23 mouse cellular contexts compared by ENCODE assay signal in genomic region chr4:155746036-155746548, GRCm38 (mm10). TPM values are rescaled to one million over a fixed set of nuclear protein-coding genes. Genes with fewer than 3 reads are reported as not detected.
A peak's percentile ranks its signal among the peaks of the same experiment; 100 is the strongest.
DNase-seq lines count a peak whose midpoint lies in the region; ATAC-seq and TF ChIP-seq lines count a peak whose summit lies in the region.
"Had no signal": no experiment of that assay in that cellular context is flagged by ENCODE, and none has a peak within 500 bp of the region (broad histone marks: within the 10 kb centered on the region; RNA-seq: fewer than 3 reads in every experiment).

No protein-coding gene starts in this region.

- ATAC-seq in cerebellum, adult (ENCODE audit: insufficient number of reproducible peaks, low FRiP score, low TSS enrichment), result peak; percentile 62; the same call in 1 of the 2 replicates
- no peak for ATAC-seq in erythroid progenitor cell, adult 5-6 weeks (replicated peaks; ENCODE audit: low FRiP score, poor library complexity, severe bottlenecking)
- ATAC-seq: CD4-positive, CD25-positive, alpha-beta regulatory T cell, adult 4 months; forebrain, embryonic 14.5 days; hindbrain, embryonic 16.5 days; inflammation-experienced regulatory T-cells, adult 6 months had no signal

- H3K4me1 ChIP-seq in lung, adult 2 months (ENCODE audit: control insufficient read depth, insufficient read depth, low read length), result no peaks in the 10 kb centered on the region
- H3K4me1 ChIP-seq: embryonic facial prominence, embryonic 10.5 days; forebrain, embryonic 10.5 days; hindbrain, embryonic 12.5 days had no signal

- no peak for TF ChIP-seq POLR2A in lung, adult 2 months (IDR thresholded peaks at IDR 0.05; ENCODE audit: borderline replicate concordance, extremely low read depth, low read depth, low read length)

- no peak for DNase-seq in cerebellum, postnatal 4 days (ENCODE audit: low spot score in 2 of 2)
- peak; percentile 88 for DNase-seq in cerebellum, adult 11-12 months
- peak; percentile 90 for DNase-seq in cerebellum, adult 9-10 months
- peak; percentile 77 to 84 for DNase-seq in cerebellum, postnatal 25 days
- DNase-seq in lung, adult 2 months, result no peak
- no peak for DNase-seq in gastrocnemius, postnatal 36 days
- DNase-seq: adrenal gland, adult 8-10 months; B cell, adult 2 months; gastrocnemius, postnatal 10 days; heart, postnatal 10 days; heart, postnatal 4 days; kidney, adult 11 months; kidney, adult 9 months had no signal

- WGBS in lung, adult 2 months, result 80% methylated on average over 8 of the region's 8 CpGs

- intact Hi-C loops in gastrocnemius, postnatal 36 days (cut with DNase I), result no loop called here

- no peak for TF ChIP-seq CTCF in lung, adult 2 months (IDR thresholded peaks at IDR 0.05; ENCODE audit: insufficient read depth, low read length)

- no peak overlapping the region for H3K4me3 ChIP-seq in lung, adult 2 months (replicated peaks; ENCODE audit: extremely low read depth, low read depth, low read length)
- H3K4me3 ChIP-seq: embryonic facial prominence, embryonic 10.5 days; forebrain, embryonic 10.5 days; hindbrain, embryonic 12.5 days had no signal

RNA-seq across cellular contexts. Expression of gene Tmem240, which starts 11.5 kb away (rescaled TPM):
- polyA plus RNA-seq in lung, adult 2 months (2012; rRNA removed), result 1.6 and 1.8 TPM in 2 replicates
- total RNA-seq in gastrocnemius, postnatal 36 days (2021), result under 1 TPM; 0.28 to 0.39 TPM
- not detected in 2 replicates for total RNA-seq in erythroid progenitor cell, adult 5-6 weeks (2015; ENCODE audit: low replicate concordance)
- not detected in 2 replicates for total RNA-seq in erythroid progenitor cell, adult 5-6 weeks (2017; ENCODE audit: low replicate concordance)

RNA-seq across cellular contexts. Expression of gene Atad3a, which starts 14.8 kb away (rescaled TPM):
- 44.5 and 48.4 TPM in 2 replicates for polyA plus RNA-seq in lung, adult 2 months (2012; rRNA removed)
- 10 to 100 TPM; 23.7 to 26.6 TPM for total RNA-seq in gastrocnemius, postnatal 36 days (2021)
- 0.84 and 35.3 TPM in 2 replicates for total RNA-seq in erythroid progenitor cell, adult 5-6 weeks (2015; ENCODE audit: low replicate concordance)
- total RNA-seq in erythroid progenitor cell, adult 5-6 weeks (2017; ENCODE audit: low replicate concordance), result 3.3 and 5.1 TPM in 2 replicates

RNA-seq across cellular contexts. Expression of gene Vwa1, which starts 28.4 kb away (rescaled TPM):
- polyA plus RNA-seq in lung, adult 2 months (2012; rRNA removed), result 9.2 and 11.8 TPM in 2 replicates
- total RNA-seq in gastrocnemius, postnatal 36 days (2021), result 1 to 10 TPM; 4.6 to 4.7 TPM
- total RNA-seq in erythroid progenitor cell, adult 5-6 weeks (2015; ENCODE audit: low replicate concordance), result not detected in 2 replicates
- 0.68 TPM in 1 of 2 replicates, not detected in the other for total RNA-seq in erythroid progenitor cell, adult 5-6 weeks (2017; ENCODE audit: low replicate concordance)

RNA-seq across cellular contexts. Expression of gene Tmem88b, which starts 39.6 kb away (rescaled TPM):
- 0.38 and 0.52 TPM in 2 replicates for polyA plus RNA-seq in lung, adult 2 months (2012; rRNA removed)
- total RNA-seq in gastrocnemius, postnatal 36 days (2021), result under 1 TPM; 0.67 to 0.87 TPM
- 0.42 and 1.1 TPM in 2 replicates for total RNA-seq in erythroid progenitor cell, adult 5-6 weeks (2015; ENCODE audit: low replicate concordance)
- total RNA-seq in erythroid progenitor cell, adult 5-6 weeks (2017; ENCODE audit: low replicate concordance), result 0.83 and 1.3 TPM in 2 replicates
- polyA plus RNA-seq: CD4-positive, CD25-positive, alpha-beta regulatory T cell, adult 4 months; G1E; inflammation-experienced regulatory T-cells, adult 6 months had no signal

RNA-seq across cellular contexts. Expression of gene Ssu72, which starts 41.5 kb away (rescaled TPM):
- 103 and 128 TPM in 2 replicates for polyA plus RNA-seq in lung, adult 2 months (2012; rRNA removed)
- 10 to 100 TPM; 32.3 to 34.8 TPM for total RNA-seq in gastrocnemius, postnatal 36 days (2021)
- total RNA-seq in erythroid progenitor cell, adult 5-6 weeks (2015; ENCODE audit: low replicate concordance), result 44.9 and 65.6 TPM in 2 replicates
- 37.0 and 57.2 TPM in 2 replicates for total RNA-seq in erythroid progenitor cell, adult 5-6 weeks (2017; ENCODE audit: low replicate concordance)

Comparison
In these comparisons a context has a peak if more than half of its experiments do, and no peak if none do; other contexts are left out.
1. DNase-seq: peak in cerebellum, adult 11-12 months (single experiment), cerebellum, adult 9-10 months (single experiment) and cerebellum, postnatal 25 days (2 of 2); none in cerebellum, postnatal 4 days (0 of 2), lung, adult 2 months (single experiment) and gastrocnemius, postnatal 36 days (0 of 2).